Mouse (Mus musculus) mature B cell (primary cell): Measurements from ENCODE around the gene Hist1h3b.
"Not testable (repeated sequence)": the region's sequence is repeated elsewhere in the genome, so short reads cannot be mapped to it uniquely, and the experiment has no call there.

ENCODE experiments used
- in situ Hi-C: fragments of 300-500 bp; cut with MboI; formaldehyde crosslinking; loops from 2 replicates; pipeline ENCODE4 v1.14.3; 2019

Gene Hist1h3b

DNA sequence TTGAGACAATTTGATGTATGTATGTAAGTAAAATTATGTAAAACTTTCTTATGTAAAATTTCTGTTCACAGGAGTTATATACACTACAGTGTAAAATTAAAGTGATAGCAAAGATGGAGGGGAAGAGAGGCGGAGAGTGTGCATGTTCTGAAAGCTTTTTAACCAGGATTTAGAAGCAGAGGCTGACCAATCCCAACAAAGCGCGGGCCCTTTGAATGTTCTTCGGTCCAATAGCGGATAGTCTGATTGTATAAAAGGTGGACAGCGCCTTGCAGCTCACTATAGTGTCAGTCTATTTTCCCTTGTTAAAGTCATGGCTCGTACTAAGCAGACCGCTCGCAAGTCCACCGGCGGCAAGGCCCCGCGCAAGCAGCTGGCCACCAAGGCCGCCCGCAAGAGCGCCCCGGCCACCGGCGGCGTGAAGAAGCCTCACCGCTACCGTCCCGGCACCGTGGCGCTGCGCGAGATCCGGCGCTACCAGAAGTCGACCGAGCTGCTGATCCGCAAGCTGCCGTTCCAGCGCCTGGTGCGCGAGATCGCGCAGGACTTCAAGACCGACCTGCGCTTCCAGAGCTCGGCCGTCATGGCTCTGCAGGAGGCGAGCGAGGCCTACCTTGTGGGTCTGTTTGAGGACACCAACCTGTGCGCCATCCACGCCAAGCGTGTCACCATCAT lies at the start of gene Hist1h3b:
TSS of gene Hist1h3b (plus strand) at position 201 of the 675 bp plus-strand sequence.
- in situ Hi-C loops = loop anchor here (10.0 kb wide), 1 partner anchor 317 kb away; no protein-coding TSS in a partner anchor

DNA sequence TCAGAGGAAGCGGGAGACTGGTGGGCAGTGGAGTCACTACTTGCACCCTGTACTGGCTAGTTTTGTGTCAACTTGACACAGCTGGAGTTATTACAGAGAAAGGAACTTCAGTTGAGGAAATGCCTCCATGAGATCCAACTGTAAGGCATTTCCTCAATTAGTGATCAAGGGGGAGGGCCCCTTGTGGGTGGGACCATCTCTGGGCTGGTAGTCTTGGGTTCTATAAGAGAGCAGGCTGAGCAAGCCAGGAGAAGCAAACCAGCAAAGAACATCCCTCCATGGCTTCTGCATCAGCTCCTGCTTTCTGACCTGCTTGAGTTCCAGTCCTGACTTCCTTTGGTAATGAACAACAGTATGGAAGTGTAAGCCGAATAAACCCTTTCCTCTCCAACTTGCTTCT lies 49.3 kb upstream of the Hist1h3b start:
- in situ Hi-C loops = not testable (repeated sequence)

DNA sequence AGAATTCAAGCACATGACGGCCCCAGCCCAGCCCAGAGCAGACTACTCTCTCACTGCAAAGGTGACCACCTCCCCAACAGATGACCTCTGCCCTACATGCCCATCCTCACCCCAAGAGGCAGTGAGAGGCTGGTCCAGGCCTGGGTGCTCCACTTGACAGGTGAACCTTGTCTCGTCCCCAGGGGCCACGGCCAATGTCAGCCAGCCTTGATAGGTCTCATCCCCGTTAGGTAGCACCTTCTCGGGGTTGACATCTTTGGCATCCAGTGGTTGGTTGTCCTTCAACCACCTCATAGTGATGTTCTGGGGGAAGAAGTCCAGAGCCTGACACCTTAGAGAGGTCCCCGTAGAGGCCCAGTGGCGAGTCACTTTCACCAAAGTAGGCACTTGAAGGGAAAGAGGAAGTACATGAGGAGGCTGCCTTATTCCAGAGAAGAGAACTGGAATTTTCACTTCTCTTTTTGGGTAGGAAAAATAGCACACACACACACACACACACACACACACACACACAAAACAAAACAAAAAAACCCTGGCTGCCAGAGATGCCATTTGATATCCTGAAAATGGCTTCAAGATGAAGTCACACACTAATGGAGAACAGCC lies 46.2 kb upstream of the Hist1h3b start:
- in situ Hi-C loops = no loop called here

DNA sequence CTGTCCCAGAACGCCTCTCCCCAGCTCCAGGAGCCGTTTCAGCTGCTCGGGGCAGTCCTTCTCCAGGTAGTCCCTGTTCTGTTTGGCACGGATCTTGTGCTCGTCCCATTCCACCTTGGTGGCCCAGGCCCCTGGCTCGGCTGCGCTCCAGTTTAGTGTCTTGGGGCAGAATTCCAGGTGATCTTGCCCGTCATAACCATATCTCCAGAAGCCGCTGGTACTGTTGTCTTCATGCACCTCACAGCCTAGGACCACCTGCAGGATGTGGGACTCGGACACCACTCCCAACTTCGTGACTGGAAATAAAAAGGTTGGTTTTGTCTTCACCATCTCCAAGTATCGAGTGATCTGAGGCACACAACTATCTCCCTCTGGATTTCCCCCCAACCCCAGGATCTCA lies 45.3 kb upstream of the Hist1h3b start:
- in situ Hi-C loops = no loop called here

DNA sequence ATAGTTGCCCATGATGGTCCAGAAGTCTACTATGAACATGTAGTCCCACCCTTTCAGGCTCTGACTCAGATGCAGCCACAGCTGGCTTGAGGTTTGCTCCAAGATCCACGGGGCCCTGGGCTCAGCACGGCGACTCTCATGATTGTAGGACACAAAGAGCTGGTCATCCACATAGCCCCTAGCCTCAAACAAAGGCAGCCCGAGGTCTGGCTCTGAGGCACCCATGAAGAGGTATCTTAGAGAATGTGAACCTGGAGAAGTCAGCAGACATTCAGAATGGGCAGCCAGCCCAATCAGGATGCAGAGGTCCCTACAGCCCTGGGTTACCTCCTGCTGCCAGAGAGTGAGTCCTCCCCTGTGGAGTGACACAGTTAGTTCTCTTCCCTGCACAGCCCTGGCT lies 44.0 kb upstream of the Hist1h3b start:
- in situ Hi-C loops = no loop called here

DNA sequence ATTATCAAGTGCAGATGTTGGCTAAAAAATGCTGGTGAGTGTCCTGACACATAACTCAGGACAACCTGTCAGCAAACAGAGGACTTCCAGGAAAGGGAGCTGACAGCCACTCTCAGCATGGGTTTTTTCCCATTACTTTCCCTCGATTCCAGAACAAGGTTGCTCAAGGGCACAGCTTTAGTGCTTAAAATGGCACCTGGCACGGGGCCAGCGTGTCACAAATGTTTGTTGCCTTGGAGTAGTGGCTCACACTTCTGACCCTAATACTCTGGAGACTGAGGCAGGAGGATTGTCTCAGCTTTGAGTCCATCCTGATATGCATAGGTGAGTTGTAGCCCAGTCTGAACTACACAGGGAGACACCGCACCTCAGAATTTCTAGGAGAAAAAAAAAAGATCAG lies 43.4 kb upstream of the Hist1h3b start:
- in situ Hi-C loops = no loop called here

DNA sequence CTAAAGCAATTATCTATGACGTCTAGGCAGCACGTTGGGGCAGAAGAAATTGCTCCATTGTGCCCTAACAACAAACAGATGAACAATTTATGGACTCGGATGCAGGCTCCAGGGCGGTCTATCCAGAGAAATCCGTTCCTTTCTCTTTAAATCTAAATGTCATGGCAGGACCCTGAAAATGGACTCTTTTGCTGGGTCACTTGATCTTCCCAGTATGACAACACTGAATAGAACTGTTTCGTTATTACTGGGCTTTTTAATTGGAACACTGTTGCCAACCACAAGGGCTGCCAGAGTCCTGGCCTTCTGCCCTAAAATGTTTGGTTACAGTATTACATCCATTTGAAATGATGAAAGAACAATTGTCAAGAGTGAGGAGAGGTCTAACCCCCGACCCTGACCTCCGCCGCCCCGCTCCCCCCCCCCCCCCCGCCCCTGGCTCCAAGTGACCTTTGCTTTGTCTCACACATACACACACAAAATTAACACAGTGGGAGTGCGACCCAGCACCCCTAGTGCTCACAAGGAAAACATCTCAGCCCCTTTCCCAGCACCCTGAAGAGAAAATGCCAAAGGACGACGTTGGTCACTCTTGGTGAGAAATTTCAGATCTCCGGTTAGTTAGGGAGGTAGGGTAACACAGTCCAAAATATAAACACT lies 42.2 kb upstream of the Hist1h3b start:
- in situ Hi-C loops = no loop called here

DNA sequence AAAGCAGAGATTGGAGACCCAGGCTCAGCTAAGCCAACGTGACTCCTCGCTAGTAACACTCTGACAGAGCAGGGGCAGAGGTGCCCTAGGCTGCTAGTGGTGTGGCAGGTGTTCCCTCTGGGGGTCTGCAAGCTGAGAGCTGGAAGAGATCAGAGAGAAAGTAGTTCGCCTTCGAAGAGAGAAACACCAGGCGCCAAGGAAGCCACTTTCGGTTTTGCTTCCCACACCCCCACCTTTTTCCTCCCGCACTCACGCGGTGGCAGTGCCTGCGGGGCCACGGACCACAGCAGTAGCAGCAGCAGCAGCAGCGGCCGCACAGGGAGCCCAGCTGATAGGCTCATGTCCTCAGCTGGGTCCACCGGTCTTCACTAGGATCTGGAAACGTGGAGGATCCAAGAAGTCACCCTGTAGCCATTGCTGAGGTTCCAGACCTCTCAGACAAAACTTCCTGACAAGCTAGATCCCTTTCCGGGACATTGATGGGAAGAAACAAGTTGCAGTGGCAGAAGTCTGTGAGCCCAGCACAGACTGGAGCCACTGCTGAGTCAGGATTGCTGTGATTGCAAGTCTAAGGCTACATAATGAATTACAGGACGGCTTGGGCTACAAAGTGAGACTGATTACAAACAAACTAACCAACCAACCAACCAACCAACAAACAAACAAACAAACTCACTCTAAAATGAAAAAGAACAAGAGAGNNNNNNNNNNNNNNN lies 41.5 kb upstream of the Hist1h3b start, which contains the start of gene Hfe:
TSS of gene Hfe (minus strand) at position 481 of the 716 bp plus-strand sequence.
- in situ Hi-C loops = no loop called here

DNA sequence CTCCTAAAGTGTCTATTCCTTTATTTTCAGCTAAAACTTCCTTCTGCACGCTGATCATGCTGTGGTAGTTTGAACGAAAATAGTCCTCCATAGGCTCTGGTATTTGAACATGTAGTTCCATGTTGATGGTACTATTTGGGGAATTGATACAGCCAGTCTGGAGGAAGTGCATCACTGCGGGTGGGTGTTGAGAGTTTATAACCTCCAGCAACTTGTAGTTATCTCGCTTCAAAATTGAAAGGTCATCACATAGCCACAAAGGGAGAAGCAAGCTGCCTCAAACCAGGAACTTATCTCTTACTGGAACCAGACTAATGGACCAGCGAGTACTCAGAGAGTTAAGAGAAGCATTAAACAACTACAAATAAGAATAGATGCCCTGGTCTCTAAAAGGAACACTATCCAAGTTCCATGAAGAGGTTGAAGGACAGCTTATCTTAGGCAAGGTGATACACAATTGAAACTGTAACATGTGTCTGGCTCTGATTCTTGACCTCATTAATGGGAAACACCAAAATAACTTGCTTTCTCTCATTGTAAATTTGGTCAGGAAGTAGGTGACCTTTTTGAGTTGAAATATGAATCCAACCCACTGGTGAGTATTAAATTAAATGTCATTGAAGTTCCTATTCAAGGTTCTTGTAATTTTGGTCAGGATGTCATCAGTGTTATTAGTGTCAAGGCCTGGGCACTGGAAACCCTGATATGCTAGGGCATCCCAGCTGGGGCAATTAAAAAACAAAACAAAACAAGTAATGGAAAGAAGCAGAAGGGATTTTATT lies 35.6 kb upstream of the Hist1h3b start:
- in situ Hi-C loops = no loop called here

DNA sequence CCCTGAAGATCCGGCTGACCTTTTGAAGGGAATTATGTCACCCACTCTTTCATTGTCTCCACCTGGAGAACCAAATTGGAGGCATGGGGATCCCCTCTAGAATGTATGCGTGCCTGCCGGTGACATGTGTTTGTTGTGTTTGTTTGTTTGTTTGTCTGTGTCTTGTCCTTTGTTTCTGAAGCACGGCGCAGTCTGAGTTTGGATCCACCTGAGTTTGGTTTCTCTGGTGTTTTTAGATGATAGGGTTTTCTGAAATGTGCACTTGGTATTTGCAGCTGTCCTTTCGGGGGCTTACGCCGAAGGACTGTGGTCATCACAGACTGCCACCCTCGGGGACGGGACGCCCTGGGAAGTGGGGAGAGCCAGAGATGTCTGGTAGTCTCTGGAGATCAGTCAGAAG lies 34.9 kb upstream of the Hist1h3b start:
- in situ Hi-C loops = no loop called here

DNA sequence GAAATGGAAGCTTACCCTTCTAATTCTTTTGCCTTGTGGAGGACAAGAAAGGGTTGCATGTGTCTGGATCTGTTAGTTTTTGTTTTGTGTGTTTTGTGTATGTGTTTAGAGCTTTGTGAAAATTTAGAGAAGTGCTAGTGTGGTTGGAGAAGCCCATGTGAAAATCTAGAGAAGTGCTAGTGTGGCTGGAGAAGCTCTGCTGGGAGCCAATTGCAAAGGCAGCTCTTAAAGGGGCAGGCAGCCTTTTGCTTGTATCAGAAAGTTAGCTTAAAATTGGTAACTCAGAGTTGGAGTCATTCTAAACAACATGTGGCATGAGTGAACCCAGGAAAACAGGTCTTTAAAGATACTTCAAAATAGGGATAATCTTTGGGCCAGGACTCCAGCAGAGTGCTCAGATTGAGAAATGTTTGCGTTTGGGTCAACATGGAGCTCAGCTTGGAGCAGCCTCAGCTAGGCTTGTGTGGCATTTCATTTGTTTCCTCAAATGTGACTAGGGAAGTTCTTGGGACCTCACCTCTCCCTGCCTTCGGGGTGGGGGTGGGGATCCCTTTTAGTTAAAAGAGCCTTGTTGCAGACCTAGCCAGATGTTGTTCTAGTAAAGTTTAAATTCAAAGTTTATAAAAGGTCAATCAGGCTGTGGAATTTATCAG lies 34.3 kb upstream of the Hist1h3b start:
- in situ Hi-C loops = not testable (repeated sequence)

DNA sequence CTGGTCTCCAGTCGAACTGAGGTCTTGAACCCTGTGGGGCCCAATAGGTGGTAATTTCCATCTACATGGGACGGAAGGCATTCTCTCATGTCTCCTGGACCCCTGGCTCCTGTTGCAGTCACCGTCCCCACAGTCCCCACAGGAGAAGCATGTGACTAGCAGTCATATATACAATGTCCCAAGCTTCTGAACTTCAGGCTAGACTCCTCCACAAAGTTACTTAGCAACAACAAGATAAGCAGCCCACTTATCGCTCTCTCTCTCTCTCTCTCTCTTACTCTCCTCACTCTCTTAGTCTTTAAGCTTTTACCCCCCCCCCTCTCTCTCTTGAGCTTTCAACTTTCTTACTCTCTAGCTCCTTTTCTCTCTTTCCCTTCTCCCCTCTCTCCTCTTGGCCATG lies 27.8 kb upstream of the Hist1h3b start:
- in situ Hi-C loops = no loop called here

DNA sequence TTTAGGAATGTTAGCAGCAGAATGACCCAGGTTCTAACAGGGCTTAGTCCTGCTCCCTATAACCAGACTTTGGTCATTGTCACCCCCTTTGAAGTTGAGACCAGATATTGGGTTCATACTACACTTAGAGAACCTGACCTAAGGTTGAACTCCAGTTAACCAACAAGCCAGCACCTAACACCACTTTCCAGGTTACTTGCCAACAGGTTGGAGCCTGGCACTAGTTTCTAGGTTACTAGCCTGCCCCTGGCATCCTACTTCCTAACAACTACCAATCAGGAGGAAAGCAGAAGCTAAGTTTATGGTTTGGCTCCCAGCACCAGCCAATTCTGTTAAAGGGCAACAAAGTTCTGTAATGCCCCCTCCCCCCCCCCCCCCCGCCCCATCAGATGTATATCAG lies 26.9 kb upstream of the Hist1h3b start:
- in situ Hi-C loops = no loop called here

DNA sequence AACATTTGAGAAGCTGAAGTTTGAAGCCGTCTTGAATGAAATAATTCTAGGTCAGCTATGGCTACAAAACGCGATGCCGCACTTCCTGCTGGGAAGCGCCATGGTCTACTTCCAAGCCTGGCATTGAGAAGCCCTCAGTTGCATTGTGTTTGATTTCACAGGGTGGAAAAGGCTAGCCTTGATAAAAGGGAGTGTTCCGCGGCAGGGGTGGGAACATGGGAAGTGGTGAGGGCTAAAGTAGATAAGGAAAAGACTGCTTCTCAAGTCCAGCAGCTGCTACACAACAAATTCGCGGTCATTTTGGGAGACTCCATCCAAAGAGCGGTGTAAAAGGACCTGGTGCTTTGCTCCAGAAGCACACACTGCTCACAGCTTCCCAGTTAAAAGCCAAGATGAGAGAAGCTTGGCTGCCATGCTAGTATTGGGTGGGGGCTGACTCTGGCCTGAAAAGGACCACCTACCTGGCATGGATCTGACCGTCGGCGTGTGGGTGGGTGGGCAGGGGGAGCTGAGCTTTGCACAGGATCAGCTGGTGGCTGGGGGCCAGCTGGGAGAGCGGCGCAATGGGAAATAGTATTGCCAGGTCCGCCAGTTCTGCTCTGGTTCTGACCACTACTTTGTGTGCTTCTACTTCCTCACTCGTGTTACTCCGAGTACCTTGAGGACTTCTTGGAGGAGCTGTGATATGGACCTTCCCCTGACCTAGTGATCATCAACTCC lies 23.4 kb upstream of the Hist1h3b start:
- in situ Hi-C loops = no loop called here

DNA sequence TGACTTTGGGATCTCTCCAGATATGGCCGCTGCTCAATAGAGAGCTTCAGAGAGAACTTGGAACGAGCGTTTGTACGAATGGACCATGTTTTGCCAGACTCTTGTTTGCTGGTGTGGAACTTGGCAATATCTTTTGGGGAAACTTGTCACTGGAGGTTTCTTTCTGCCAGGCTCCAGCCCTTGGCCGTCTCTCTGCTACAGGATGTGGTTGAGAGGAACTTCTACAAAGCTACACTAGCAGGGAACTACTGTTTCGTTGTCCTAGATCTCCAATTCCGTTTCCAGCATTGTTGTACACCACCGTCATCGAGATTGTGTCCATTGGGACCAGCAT lies 22.9 kb upstream of the Hist1h3b start:
- in situ Hi-C loops = no loop called here

DNA sequence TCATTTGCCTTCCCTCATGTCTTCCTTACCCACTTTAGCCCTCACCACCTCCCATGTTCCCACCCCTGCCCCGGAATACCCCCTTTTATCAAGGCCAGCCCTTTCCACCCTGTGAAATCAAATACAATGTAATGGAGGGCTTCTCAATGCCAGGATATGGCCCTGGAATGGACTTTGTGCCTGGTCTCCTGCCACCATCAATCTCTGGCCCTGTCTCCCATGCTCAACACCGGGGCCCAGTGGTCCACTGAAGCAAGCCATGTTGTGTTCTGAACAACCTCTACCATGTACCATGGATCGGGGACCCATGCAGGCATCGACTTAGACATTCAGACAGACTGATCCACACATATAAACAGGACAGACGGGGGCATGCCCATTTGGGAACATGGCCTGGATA lies 22.4 kb upstream of the Hist1h3b start:
- in situ Hi-C loops = no loop called here

DNA sequence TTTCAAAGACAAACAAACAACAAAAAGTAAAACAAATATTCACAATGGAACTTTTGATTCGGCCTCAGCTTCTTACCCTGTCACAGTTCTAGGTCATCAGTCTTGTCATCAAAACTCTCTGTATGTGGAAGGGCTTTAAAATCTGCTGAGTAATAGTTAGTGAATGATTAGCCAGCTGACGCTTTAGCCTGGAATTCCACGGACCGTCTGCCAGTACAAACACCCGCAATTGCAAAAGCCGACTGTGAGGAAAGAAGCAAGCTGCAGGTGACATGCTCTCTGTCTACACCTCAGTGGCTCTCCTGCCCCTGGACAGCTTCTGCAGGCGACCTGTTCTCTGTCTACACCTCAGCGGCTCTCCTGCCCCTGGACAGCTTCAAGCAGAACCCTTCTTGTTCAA lies 21.6 kb upstream of the Hist1h3b start:
- in situ Hi-C loops = no loop called here

DNA sequence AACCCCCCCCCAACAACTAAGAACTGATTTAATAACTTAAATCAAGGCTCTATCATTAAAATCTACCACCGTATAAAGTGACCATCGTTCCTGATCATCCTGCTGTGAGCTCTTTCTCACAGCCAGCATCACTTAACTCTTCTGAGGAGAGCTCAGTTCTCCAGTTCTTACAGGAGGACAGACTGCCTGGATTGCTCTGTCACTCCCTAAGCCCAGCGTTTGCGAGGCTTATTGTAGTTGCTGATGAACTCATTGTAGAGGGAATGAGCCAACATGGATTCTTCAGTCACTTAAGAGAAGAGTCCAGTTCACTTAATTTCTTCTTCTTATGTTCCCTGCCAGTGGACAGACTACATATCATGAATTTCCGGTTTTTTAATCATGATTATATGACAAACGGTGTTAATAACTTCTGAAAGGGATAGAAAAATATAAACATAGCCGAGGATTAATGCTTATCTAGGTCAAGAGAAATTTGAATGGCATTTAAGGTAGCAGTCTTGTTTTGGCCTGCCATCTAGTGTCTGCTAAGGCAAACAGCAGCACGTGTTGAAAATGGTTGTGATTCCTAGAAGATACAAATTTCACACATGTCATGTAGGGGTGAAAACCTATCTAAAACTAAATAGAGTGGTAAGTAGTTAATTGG lies 19.8 kb upstream of the Hist1h3b start:
- in situ Hi-C loops = no loop called here

DNA sequence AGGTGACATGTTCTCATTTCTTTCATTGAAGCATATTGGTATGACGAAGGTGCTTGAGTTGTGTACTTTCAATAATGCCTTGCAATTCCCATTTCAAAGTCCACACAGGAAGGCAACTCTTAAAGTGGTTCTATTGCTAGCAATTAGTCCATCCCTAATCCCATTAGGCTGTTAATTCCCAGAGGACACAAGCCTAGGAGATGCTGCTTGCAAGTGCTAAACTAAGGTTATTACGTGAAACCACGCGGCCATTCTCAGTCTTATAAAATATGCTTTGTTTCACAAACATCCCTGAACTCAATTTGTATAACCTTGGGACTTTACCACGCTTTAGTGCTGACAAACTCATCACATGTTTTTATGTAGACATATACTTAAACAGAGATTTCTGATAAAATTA lies 15.0 kb upstream of the Hist1h3b start:
- in situ Hi-C loops = loop anchor here (5.0 kb wide), 1 partner anchor 40 kb away; the partner anchor contains the start of genes Hist1h1t and Hist1h4c

DNA sequence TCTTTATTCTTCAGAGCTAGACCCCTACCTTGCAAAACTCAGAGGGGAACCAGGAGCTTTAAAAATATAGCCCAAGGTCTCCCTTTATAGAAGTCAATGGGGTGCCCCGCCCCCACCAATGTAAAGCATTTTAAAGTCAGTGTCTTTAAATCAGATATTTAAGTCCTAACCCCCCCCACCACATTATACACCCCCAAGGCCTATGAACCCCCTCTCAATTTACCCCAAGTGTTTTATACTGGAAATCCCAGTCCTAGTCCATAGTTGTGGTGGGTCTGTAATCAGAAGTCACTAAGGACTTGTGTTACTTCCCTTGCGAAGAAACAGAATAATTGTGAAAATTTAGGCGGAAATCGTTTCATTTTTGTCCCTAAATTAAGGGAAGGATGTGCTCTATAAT lies 14.0 kb upstream of the Hist1h3b start:
- in situ Hi-C loops = loop anchor here (5.0 kb wide), 1 partner anchor 41 kb away; the partner anchor contains the start of genes Hist1h1t and Hist1h4c
